Mouse (Mus musculus): ENCODE data around the gene Rnf150.
A peak's percentile ranks its signal among the peaks of the same experiment; 100 is the strongest.

Rnf150 gene

GRCm38 (mm10) chr8:82863041-82863744 lies at the start of gene Rnf150:
Gene Rnf150, plus strand, starts transcription at chr8:82863356.
- DNase-seq (ENCODE audit: low read depth, low spot score), result peak; percentile 85

- DNase-seq (ENCODE audit: low read depth, low spot score), result no peak
Observed at GRCm38 (mm10) chr8:82826135-82827046, 36.8 kb upstream of the Rnf150 start.

- DNase-seq (ENCODE audit: low read depth, low spot score), result peak; percentile 29
Observed at GRCm38 (mm10) chr8:82840415-82840814, 22.7 kb upstream of the Rnf150 start.

- DNase-seq (ENCODE audit: low read depth, low spot score), result no peak
Observed at GRCm38 (mm10) chr8:82840963-82841362, 22.2 kb upstream of the Rnf150 start.

- DNase-seq (ENCODE audit: low read depth, low spot score), result no peak
Observed at GRCm38 (mm10) chr8:82841520-82842142, 21.5 kb upstream of the Rnf150 start.

- DNase-seq (ENCODE audit: low read depth, low spot score), result no peak
Observed at GRCm38 (mm10) chr8:82843697-82844096, 19.5 kb upstream of the Rnf150 start.

GRCm38 (mm10) chr8:82844413-82844812 lies 18.7 kb upstream of the Rnf150 start:
- no peak for DNase-seq (ENCODE audit: low read depth, low spot score)

- no peak for DNase-seq (ENCODE audit: low read depth, low spot score)
Observed at GRCm38 (mm10) chr8:82846098-82846497, 17.1 kb upstream of the Rnf150 start.

- no peak for DNase-seq (ENCODE audit: low read depth, low spot score)
Observed at GRCm38 (mm10) chr8:82846730-82847129, 16.4 kb upstream of the Rnf150 start.

- DNase-seq (ENCODE audit: low read depth, low spot score), result no peak
Observed at GRCm38 (mm10) chr8:82858541-82859342, 4.4 kb upstream of the Rnf150 start.

GRCm38 (mm10) chr8:82859343-82859620 lies 3.9 kb upstream of the Rnf150 start:
- no peak for DNase-seq (ENCODE audit: low read depth, low spot score)

GRCm38 (mm10) chr8:82863745-82864520 lies 777 bp downstream of the Rnf150 start:
- peak; percentile 51 for DNase-seq (ENCODE audit: low read depth, low spot score)

GRCm38 (mm10) chr8:82864521-82864818 lies 1.3 kb downstream of the Rnf150 start:
- DNase-seq (ENCODE audit: low read depth, low spot score), result peak; percentile 53

- no peak for DNase-seq (ENCODE audit: low read depth, low spot score)
Observed at GRCm38 (mm10) chr8:82865239-82865638, 2.1 kb downstream of the Rnf150 start.

- DNase-seq (ENCODE audit: low read depth, low spot score), result no peak
Observed at GRCm38 (mm10) chr8:82866251-82866650, 3.1 kb downstream of the Rnf150 start.

GRCm38 (mm10) chr8:82870840-82871490 lies 7.8 kb downstream of the Rnf150 start:
- no peak for DNase-seq (ENCODE audit: low read depth, low spot score)

- DNase-seq (ENCODE audit: low read depth, low spot score), result no peak
Observed at GRCm38 (mm10) chr8:82871986-82872385, 8.8 kb downstream of the Rnf150 start.

GRCm38 (mm10) chr8:82874102-82874501 lies 10.9 kb downstream of the Rnf150 start:
- no peak for DNase-seq (ENCODE audit: low read depth, low spot score)

GRCm38 (mm10) chr8:82875135-82875534 lies 12.0 kb downstream of the Rnf150 start:
- no peak for DNase-seq (ENCODE audit: low read depth, low spot score)

GRCm38 (mm10) chr8:82884480-82884879 lies 21.3 kb downstream of the Rnf150 start:
- no peak for DNase-seq (ENCODE audit: low read depth, low spot score)

- DNase-seq (ENCODE audit: low read depth, low spot score), result no peak
Observed at GRCm38 (mm10) chr8:82887234-82887633, 24.1 kb downstream of the Rnf150 start.

Data from skeletal muscle tissue, adult 2 months (tissue).